Comparison of ENCODE assay signal across 11 mouse cellular contexts in genomic region chr10:32895093-32895492, GRCm38 (mm10). TPM values are rescaled to one million over a fixed set of nuclear protein-coding genes. Genes with fewer than 3 reads are reported as not detected.
DNase-seq lines count a peak whose midpoint lies in the region; ATAC-seq and TF ChIP-seq lines count a peak whose summit lies in the region.
"Had no signal": no experiment of that assay in that cellular context is flagged by ENCODE, and none has a peak within 500 bp of the region (broad histone marks: within the 10 kb centered on the region; RNA-seq: fewer than 3 reads in every experiment).

No protein-coding gene starts in this region.

- no peak overlapping the region for H3K27ac ChIP-seq in forebrain, embryonic 14.5 days (ENCODE audit: low read depth, low read length)
- no peak overlapping the region for H3K27ac ChIP-seq in forebrain, embryonic 12.5 days
- H3K27ac ChIP-seq: heart, embryonic 15.5 days; neural tube, embryonic 12.5 days had no signal

- TF ChIP-seq POLR2A in lung, adult 2 months (IDR thresholded peaks at IDR 0.05; ENCODE audit: borderline replicate concordance, extremely low read depth, low read depth, low read length), result no peak

- no peak overlapping the region for H3K4me2 ChIP-seq in forebrain, embryonic 14.5 days (ENCODE audit: low read length)
- H3K4me2 ChIP-seq in forebrain, embryonic 12.5 days, result no peak overlapping the region
- H3K4me2 ChIP-seq: heart, embryonic 15.5 days; neural tube, embryonic 12.5 days had no signal

- no peak overlapping the region for H3K9ac ChIP-seq in forebrain, embryonic 14.5 days (ENCODE audit: low read length)
- H3K9ac ChIP-seq in forebrain, embryonic 12.5 days, result no peak overlapping the region
- H3K9ac ChIP-seq: heart, embryonic 15.5 days; neural tube, embryonic 12.5 days had no signal

- H3K9me3 ChIP-seq in forebrain, embryonic 14.5 days (replicated peaks; ENCODE audit: control insufficient read depth, low read length), result no peaks in the 10 kb centered on the region
- H3K9me3 ChIP-seq in forebrain, embryonic 12.5 days, result no peaks in the 10 kb centered on the region
- H3K9me3 ChIP-seq: heart, embryonic 15.5 days; neural tube, embryonic 12.5 days had no signal

- intact Hi-C loops in left cerebral cortex, postnatal 14 days (cut with DNase I), result no loop called here
- intact Hi-C loops in left cerebral cortex, postnatal 36 days (cut with DNase I), result loop anchor here (10.0 kb wide), 1 partner anchor 180 kb away; no protein-coding TSS in a partner anchor
- intact Hi-C loops in left cerebral cortex, postnatal 4 days (cut with DNase I), result no loop called here

- TF ChIP-seq CTCF in lung, adult 2 months (IDR thresholded peaks at IDR 0.05; ENCODE audit: insufficient read depth, low read length), result no peak

- H3K27me3 ChIP-seq in forebrain, embryonic 14.5 days (replicated peaks; ENCODE audit: control insufficient read depth, insufficient read depth, low read length), result no peaks in the 10 kb centered on the region
- no peaks in the 10 kb centered on the region for H3K27me3 ChIP-seq in forebrain, embryonic 12.5 days
- H3K27me3 ChIP-seq: heart, embryonic 15.5 days; neural tube, embryonic 12.5 days had no signal

- no peaks in the 10 kb centered on the region for H3K4me1 ChIP-seq in forebrain, embryonic 14.5 days (ENCODE audit: control insufficient read depth, insufficient read depth, low read length)
- no peaks in the 10 kb centered on the region for H3K4me1 ChIP-seq in forebrain, embryonic 12.5 days
- no peaks in the 10 kb centered on the region for H3K4me1 ChIP-seq in lung, adult 2 months (ENCODE audit: control insufficient read depth, insufficient read depth, low read length)
- H3K4me1 ChIP-seq: heart, embryonic 15.5 days; neural tube, embryonic 12.5 days had no signal

- no peaks in the 10 kb centered on the region for H3K36me3 ChIP-seq in forebrain, embryonic 14.5 days (ENCODE audit: control insufficient read depth, insufficient read depth, low read length)
- no peaks in the 10 kb centered on the region for H3K36me3 ChIP-seq in forebrain, embryonic 12.5 days (replicated peaks)
- H3K36me3 ChIP-seq: heart, embryonic 15.5 days; neural tube, embryonic 12.5 days had no signal

- peak; percentile 76 for DNase-seq in forebrain, embryonic 14.5 days (ENCODE audit: low spot score)
- peak; percentile 37 to 39 for DNase-seq in left cerebral cortex, postnatal 14 days (ENCODE audit: low spot score in 2 of 2)
- DNase-seq in left cerebral cortex, postnatal 36 days (ENCODE audit: low spot score in 2 of 2), result no peak
- peak; percentile 34 for DNase-seq in R1 (ENCODE audit: low read depth, low spot score)
- peak; percentile 56 for DNase-seq in left cerebral cortex, postnatal 4 days
- no peak for DNase-seq in T-cell, adult 2 months (ENCODE audit: low spot score)
- no peak for DNase-seq in lung, adult 2 months
- DNase-seq: liver had no signal

- peak; percentile 53 for ATAC-seq in forebrain, embryonic 14.5 days
- ATAC-seq in forebrain, embryonic 12.5 days (ENCODE audit: low FRiP score), result no peak

- no peak overlapping the region for H3K4me3 ChIP-seq in forebrain, embryonic 14.5 days (ENCODE audit: low read depth, low read length)
- H3K4me3 ChIP-seq in forebrain, embryonic 12.5 days (replicated peaks), result no peak overlapping the region
- H3K4me3 ChIP-seq in lung, adult 2 months (replicated peaks; ENCODE audit: extremely low read depth, low read depth, low read length), result no peak overlapping the region
- H3K4me3 ChIP-seq: heart, embryonic 15.5 days; neural tube, embryonic 12.5 days had no signal

RNA-seq across cellular contexts. Expression of gene Nkain2, which starts 4.8 kb away (rescaled TPM):
- polyA plus RNA-seq in forebrain, embryonic 14.5 days (2014; fragmentation: Nextera tagmentation; extraction: Ambion mirVana), result 12.3 and 13.1 TPM in 2 replicates
- 4.9 and 6.0 TPM in 2 replicates for polyA plus RNA-seq in forebrain, embryonic 12.5 days (2016; fragmentation: Nextera tagmentation; extraction: Ambion mirVana)
- total RNA-seq in left cerebral cortex, postnatal 14 days (2021), result 10 to 100 TPM; 35.2 to 37.9 TPM
- total RNA-seq in left cerebral cortex, postnatal 36 days (2021), result 10 to 100 TPM; 29.2 to 30.4 TPM
- 10 to 100 TPM; 49.2 to 49.7 TPM for total RNA-seq in left cerebral cortex, postnatal 4 days (2021)
- polyA plus RNA-seq in lung, adult 2 months (2012; rRNA removed), result 0.05 TPM in 1 of 2 replicates, not detected in the other

Comparison
In these comparisons a context has a peak if more than half of its experiments do, and no peak if none do; other contexts are left out.
1. DNase-seq: peak in forebrain, embryonic 14.5 days (single experiment), left cerebral cortex, postnatal 14 days (2 of 2), R1 (single experiment) and left cerebral cortex, postnatal 4 days (single experiment); none in left cerebral cortex, postnatal 36 days (0 of 2), T-cell, adult 2 months (single experiment) and lung, adult 2 months (single experiment).